Mouse (Mus musculus): ENCODE data around the gene Kcnj9. TPM values are rescaled to one million over a fixed set of nuclear protein-coding genes. Genes with fewer than 3 reads are reported as not detected.

Gene Kcnj9
- polyA plus RNA-seq, 1 experiment = 116 TPM

DNA sequence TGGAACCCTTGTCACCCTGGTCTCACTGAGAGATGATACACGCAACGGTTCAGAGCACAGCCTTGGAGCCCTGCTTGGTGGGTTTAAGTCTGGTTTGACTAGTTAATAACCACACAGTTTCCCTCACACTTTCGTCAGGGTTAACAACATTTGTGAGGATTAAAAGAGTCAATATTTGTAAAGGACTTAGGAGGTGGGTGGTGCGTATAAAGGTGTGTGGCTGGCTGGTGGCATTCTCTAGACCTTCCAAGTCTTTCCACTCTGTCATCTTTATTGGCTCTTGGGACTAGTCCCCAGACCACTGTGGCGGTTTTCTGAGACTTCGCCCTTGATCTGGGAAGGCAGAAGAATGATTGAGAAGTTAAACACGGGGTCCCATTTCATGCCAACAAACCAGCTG is 15.7 kb upstream of the Kcnj9 start:
- 60% methylated on average over 7 of the region's 7 CpGs for WGBS
- no peak overlapping the region for H3K4me3 ChIP-seq (replicated peaks; ENCODE audit: insufficient read depth, low read depth, low read length)
- TF ChIP-seq CTCF (IDR thresholded peaks at IDR 0.05; ENCODE audit: borderline replicate concordance, insufficient read depth, low read depth, low read length) = no peak
- TF ChIP-seq POLR2A (IDR thresholded peaks at IDR 0.05; ENCODE audit: borderline replicate concordance, insufficient read depth, low read length) = no peak
- no peaks in the 10 kb centered on the region for H3K27me3 ChIP-seq (ENCODE audit: control insufficient read depth, insufficient read depth, low read length)
- no peaks in the 10 kb centered on the region for H3K4me1 ChIP-seq (ENCODE audit: control insufficient read depth, insufficient read depth, low read length)
- no peak for DNase-seq
- 0 out of 2 replicates have a peak overlapping the region, but pooled peaks have one; percentile 13 for H3K27ac ChIP-seq (ENCODE audit: insufficient read depth, low read length)

DNA sequence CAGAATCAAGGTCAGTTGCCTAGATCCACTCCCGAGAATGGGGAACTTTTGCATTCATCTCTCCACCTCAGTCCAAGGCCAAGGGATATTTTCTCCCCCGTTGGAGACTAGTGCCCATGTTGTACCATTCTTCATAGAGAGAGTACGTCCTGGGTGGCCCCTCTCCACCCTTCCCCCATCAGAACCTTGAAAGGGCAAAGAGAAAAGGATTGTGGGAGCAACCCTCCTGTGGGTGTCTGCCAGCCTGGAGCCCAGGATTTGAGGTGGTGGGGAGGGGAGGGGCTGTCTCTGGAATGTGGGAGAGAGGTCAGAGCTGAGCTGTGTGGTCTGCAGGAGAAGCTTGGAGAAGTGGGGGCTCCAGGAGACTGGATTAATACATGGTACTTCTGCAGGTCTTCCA is 14.8 kb upstream of the Kcnj9 start:
- no peaks in the 10 kb centered on the region for H3K4me1 ChIP-seq (ENCODE audit: control insufficient read depth, insufficient read depth, low read length)
- TF ChIP-seq CTCF (IDR thresholded peaks at IDR 0.05; ENCODE audit: borderline replicate concordance, insufficient read depth, low read depth, low read length) = no peak
- no peak for TF ChIP-seq POLR2A (IDR thresholded peaks at IDR 0.05; ENCODE audit: borderline replicate concordance, insufficient read depth, low read length)
- peak in 1 of 2 experiments; percentile 41 for DNase-seq
- H3K27ac ChIP-seq (ENCODE audit: insufficient read depth, low read length) = no peak overlapping the region; the same call in 1 of the 2 replicates
- H3K27me3 ChIP-seq (ENCODE audit: control insufficient read depth, insufficient read depth, low read length) = no peaks in the 10 kb centered on the region
- 39% methylated on average over 3 of the region's 3 CpGs for WGBS
- H3K4me3 ChIP-seq (replicated peaks; ENCODE audit: insufficient read depth, low read depth, low read length) = no peak overlapping the region

DNA sequence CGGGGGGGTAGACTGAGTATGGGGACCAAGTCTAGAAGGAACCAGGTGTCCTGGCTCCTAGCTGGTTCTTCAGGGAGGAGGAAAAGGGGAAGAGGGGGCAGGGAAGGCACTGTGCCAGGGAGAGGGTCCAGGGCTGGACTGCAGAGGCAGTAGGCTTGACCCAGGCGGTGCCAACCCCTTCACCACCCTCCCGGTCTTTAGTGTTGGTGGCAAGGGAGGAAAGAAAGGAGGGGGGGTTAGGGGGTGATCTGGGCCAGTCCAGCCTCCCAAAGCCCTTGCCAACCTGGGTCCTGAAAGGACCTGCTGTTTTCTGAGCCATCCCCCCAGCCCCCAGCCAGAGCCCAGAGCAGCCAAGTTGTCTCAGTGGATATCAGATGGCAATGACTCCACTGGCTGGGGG is 13.6 kb upstream of the Kcnj9 start:
- TF ChIP-seq POLR2A (IDR thresholded peaks at IDR 0.05; ENCODE audit: borderline replicate concordance, insufficient read depth, low read length) (no peak), CTCF (IDR thresholded peaks at IDR 0.05; ENCODE audit: borderline replicate concordance, insufficient read depth, low read depth, low read length) (no peak)
- Histone ChIP-seq H3K27ac (ENCODE audit: insufficient read depth, low read length) (peak overlapping the region; percentile 69), H3K4me1 (ENCODE audit: control insufficient read depth, insufficient read depth, low read length) (no peaks in the 10 kb centered on the region; the same call in 1 of the 2 replicates), H3K27me3 (ENCODE audit: control insufficient read depth, insufficient read depth, low read length) (no peaks in the 10 kb centered on the region), H3K4me3 (replicated peaks; ENCODE audit: insufficient read depth, low read depth, low read length) (peak overlapping the region; percentile 22)
- 53% methylated on average over 3 of the region's 3 CpGs for WGBS
- peak in 1 of 2 experiments; percentile 69 for DNase-seq

DNA sequence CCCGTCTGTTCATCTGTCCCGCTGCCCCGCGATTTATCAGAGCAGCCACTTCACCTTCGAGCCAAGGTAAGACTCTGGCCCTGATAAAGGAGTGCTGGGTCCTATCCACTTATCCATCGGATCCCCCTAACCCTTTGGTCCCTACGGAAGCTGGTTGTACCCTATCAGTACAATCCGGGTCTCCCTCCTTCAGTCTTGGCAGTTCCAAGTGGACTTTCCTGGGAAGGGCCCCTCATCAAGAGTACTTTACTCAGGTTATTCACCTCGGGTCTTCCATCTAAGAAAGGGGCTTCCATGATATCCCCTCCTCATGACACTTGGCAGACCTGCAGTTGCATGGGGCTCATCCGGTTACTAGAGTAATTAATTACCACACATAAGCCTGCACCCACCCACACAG is 12.3 kb upstream of the Kcnj9 start:
- H3K4me1 ChIP-seq (ENCODE audit: control insufficient read depth, insufficient read depth, low read length) = peaks cover 3% of the 10 kb centered on the region; the same call in 1 of the 2 replicates
- H3K27ac ChIP-seq (ENCODE audit: insufficient read depth, low read length) = peak overlapping the region; percentile 7; the same call in 1 of the 2 replicates
- DNase-seq = no peak
- WGBS = 25% methylated on average over 10 of the region's 10 CpGs
- TF ChIP-seq CTCF (IDR thresholded peaks at IDR 0.05; ENCODE audit: borderline replicate concordance, insufficient read depth, low read depth, low read length) = no peak
- TF ChIP-seq POLR2A (IDR thresholded peaks at IDR 0.05; ENCODE audit: borderline replicate concordance, insufficient read depth, low read length) = no peak
- no peaks in the 10 kb centered on the region for H3K27me3 ChIP-seq (ENCODE audit: control insufficient read depth, insufficient read depth, low read length)
- H3K4me3 ChIP-seq (replicated peaks; ENCODE audit: insufficient read depth, low read depth, low read length) = peak overlapping the region; percentile 45

DNA sequence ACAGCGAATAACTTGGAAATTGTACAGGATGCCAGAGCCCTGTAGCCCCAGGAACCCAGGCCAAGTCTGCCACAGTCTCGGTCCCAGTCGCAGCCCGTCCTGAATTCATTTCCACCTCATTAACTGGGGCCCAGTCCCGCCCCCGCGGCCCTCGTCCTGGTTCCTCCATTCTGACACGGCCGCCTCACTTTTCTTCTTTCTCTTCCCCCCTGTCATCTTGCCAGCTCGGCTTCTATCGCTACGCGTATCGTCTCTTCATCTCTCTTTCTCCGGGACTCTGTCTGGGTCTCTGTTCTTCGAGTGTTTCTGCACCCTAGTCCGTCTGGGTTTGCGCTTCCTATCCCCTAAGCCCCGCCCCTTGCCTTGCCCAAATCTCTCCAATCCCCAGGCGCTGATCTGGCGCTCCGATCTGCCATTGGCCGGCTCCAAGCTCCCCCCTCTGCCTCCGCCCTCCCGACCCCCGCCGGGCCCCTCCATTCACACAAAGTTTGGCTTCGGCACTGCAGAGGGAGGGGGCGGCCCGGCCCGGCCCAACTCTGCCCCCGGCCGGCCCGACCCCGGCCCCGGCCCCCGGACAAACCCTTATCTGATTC is 11.7 kb upstream of the Kcnj9 start, which contains the start of gene Kcnj10:
Kcnj10 (plus strand) TSS at position 482 of the 593 bp plus-strand sequence.
- DNase-seq = peak; percentile 82 to 85
- Histone ChIP-seq H3K4me1 (ENCODE audit: control insufficient read depth, insufficient read depth, low read length) (peaks cover 4% of the 10 kb centered on the region; the same call in 1 of the 2 replicates), H3K27ac (ENCODE audit: insufficient read depth, low read length) (peak within 1 kb of the TSS; percentile 67; the same call in 1 of the 2 replicates), H3K27me3 (ENCODE audit: control insufficient read depth, insufficient read depth, low read length) (no peaks in the 10 kb centered on the region), H3K4me3 (replicated peaks; ENCODE audit: insufficient read depth, low read depth, low read length) (peak within 1 kb of the TSS; percentile 59)
- TF ChIP-seq CTCF (IDR thresholded peaks at IDR 0.05; ENCODE audit: borderline replicate concordance, insufficient read depth, low read depth, low read length) (no peak), POLR2A (IDR thresholded peaks at IDR 0.05; ENCODE audit: borderline replicate concordance, insufficient read depth, low read length) (no peak; the same call in 1 of the 2 replicates)
- WGBS = 2% methylated on average over 38 of the region's 38 CpGs

DNA sequence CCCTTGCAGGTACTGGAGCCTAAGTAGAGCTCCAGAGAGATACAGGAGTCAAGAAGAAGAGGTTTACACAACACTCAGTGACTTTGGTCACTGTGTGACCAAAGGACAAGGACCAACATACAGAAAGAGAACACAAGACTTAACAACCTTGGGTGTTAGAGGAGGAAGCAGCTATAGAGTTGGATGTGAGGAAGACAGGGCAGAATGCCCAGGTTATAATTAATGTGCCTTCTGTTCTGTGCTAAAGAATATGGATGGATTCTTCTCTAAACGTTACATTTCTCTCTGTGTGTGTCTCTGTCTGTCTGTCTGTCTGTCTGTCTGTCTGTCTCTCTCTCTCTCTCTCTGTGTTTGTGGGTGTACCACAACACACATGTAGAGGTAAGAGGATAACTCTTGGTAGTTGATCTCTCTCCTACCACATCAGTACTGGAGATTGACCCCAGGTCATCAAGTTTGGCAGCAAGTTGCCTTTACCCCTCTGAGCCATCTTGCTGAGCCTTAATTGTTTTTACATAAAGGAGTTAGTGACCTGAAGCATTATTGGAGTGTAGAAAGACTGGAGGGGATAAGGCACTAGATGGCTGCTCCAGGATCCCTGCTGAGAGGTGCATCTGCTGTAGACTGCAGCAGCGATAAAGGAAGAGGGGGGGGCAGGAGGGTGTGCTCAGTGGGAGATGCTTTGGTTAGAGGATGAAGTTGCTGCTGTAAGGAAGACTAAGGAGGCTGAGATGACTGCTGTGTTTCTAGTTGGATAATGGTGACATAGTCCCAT is 8.5 kb upstream of the Kcnj9 start:
- peak; percentile 75 to 84 for DNase-seq
- 4% methylated on average over 2 of the region's 2 CpGs for WGBS
- H3K27ac ChIP-seq (ENCODE audit: insufficient read depth, low read length) = peak overlapping the region; percentile 66

DNA sequence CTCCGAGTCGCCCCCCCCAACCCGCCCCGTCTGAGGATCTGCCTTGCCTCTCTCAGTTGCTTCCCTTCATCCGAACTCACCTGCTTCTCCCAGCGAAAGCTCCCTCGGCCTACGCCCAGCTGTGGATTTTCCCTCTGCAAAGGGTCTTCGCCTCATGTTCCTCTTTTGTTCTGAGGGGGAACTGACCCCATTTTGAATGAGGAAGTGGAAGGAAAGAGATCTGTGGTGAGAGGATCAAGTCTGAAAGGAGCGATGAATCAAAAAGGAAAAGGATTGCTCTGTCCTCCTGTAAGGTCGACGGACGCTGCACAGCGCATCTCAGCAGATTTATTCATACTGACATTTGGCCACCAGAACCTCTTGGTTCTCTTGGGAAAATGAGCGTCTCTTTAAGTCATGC is 6.7 kb upstream of the Kcnj9 start:
- H3K27me3 ChIP-seq (ENCODE audit: control insufficient read depth, insufficient read depth, low read length) = no peaks in the 10 kb centered on the region
- H3K4me1 ChIP-seq (ENCODE audit: control insufficient read depth, insufficient read depth, low read length) = peaks cover 12% of the 10 kb centered on the region; the same call in 1 of the 2 replicates
- H3K27ac ChIP-seq (ENCODE audit: insufficient read depth, low read length) = no peak overlapping the region
- H3K4me3 ChIP-seq (replicated peaks; ENCODE audit: insufficient read depth, low read depth, low read length) = no peak overlapping the region
- WGBS = 85% methylated on average over 15 of the region's 15 CpGs
- no peak for DNase-seq
- TF ChIP-seq CTCF (IDR thresholded peaks at IDR 0.05; ENCODE audit: borderline replicate concordance, insufficient read depth, low read depth, low read length) (no peak), POLR2A (IDR thresholded peaks at IDR 0.05; ENCODE audit: borderline replicate concordance, insufficient read depth, low read length) (no peak)

More for the DNA sequence above, 8.5 kb upstream of the Kcnj9 start:
- H3K4me1 ChIP-seq (ENCODE audit: control insufficient read depth, insufficient read depth, low read length) = peaks cover 4% of the 10 kb centered on the region; the same call in 1 of the 2 replicates
- no peaks in the 10 kb centered on the region for H3K27me3 ChIP-seq (ENCODE audit: control insufficient read depth, insufficient read depth, low read length)
- H3K4me3 ChIP-seq (replicated peaks; ENCODE audit: insufficient read depth, low read depth, low read length) = no peak overlapping the region
- TF ChIP-seq CTCF (IDR thresholded peaks at IDR 0.05; ENCODE audit: borderline replicate concordance, insufficient read depth, low read depth, low read length) (no peak), POLR2A (IDR thresholded peaks at IDR 0.05; ENCODE audit: borderline replicate concordance, insufficient read depth, low read length) (no peak)
